Mouse (Mus musculus) myocyte (in vitro differentiated cells): ENCODE measurements around the gene Wee2. TPM values are rescaled to one million over a fixed set of nuclear protein-coding genes. Genes with fewer than 3 reads are reported as not detected.

Source experiments
- H3K27me3 ChIP-seq: one replicate; pipeline ENCODE4 v1.6.1; 2011; ENCODE audit not compliant: control insufficient read depth, insufficient read depth, insufficient read length
- H3K36me3 ChIP-seq: one replicate; pipeline ENCODE4 v1.6.1; 2011; ENCODE audit not compliant: control insufficient read depth, insufficient read depth
- H3K4me2 ChIP-seq: one replicate; pipeline ENCODE4 v1.6.1; 2011; ENCODE audit warnings: low read depth, control low read depth
- H3K4me3 ChIP-seq: one replicate; pipeline ENCODE4 v1.5.1; 2011; ENCODE audit warnings: mild to moderate bottlenecking, control low read depth, moderate library complexity
- H3K79me2 ChIP-seq: one replicate; pipeline ENCODE4 v1.6.1; 2011; ENCODE audit not compliant: control insufficient read depth, insufficient read depth
- H3ac ChIP-seq: one replicate; pipeline ENCODE4 v1.6.1; 2011; ENCODE audit not compliant: control insufficient read depth, insufficient read length
- CEBPB ChIP-seq: IDR thresholded peaks from 2 replicates; pipeline ENCODE4 v1.6.1; 2011; ENCODE audit warnings: mild to moderate bottlenecking, moderate library complexity; ENCODE audit not compliant: poor library complexity, insufficient read depth, severe bottlenecking
- E2F4 ChIP-seq: IDR thresholded peaks from one replicate; pipeline ENCODE4 v1.6.1; 2011; ENCODE audit warnings: mild to moderate bottlenecking, control low read depth, moderate library complexity; ENCODE audit not compliant: insufficient read depth
- MAX ChIP-seq: IDR thresholded peaks from one replicate; pipeline ENCODE4 v1.6.1; 2011; ENCODE audit warnings: low read depth, mild to moderate bottlenecking, control low read depth
- MYOD1 ChIP-seq, 3 experiments: IDR thresholded peaks; one replicate each; pipeline ENCODE4 v1.6.1; 2011; ENCODE audit warnings: control low read depth in 2 of 3, low read depth in 2 of 3, mild to moderate bottlenecking in 2 of 3, moderate library complexity in 1 of 3; ENCODE audit not compliant: insufficient read length in 2 of 3, control insufficient read depth in 1 of 3
- MYOG ChIP-seq, 3 experiments: IDR thresholded peaks; one replicate each; pipeline ENCODE4 v1.6.1; 2011; ENCODE audit warnings: control low read depth in 2 of 3, low read depth in 2 of 3, mild to moderate bottlenecking in 2 of 3; ENCODE audit not compliant: insufficient read length in 2 of 3, control insufficient read depth in 1 of 3, insufficient read depth in 1 of 3
- POLR2A ChIP-seq: IDR thresholded peaks from one replicate; pipeline ENCODE4 v1.6.1; 2011; ENCODE audit warnings: low read depth, mild to moderate bottlenecking, control low read depth, moderate library complexity; ENCODE audit not compliant: insufficient read length
- POLR2AphosphoS2 ChIP-seq: IDR thresholded peaks from one replicate; pipeline ENCODE4 v1.6.1; 2011; ENCODE audit warnings: low read depth, control low read depth; ENCODE audit not compliant: insufficient read length
- REST ChIP-seq: IDR thresholded peaks from one replicate; pipeline ENCODE4 v1.6.1; 2011; ENCODE audit warnings: mild to moderate bottlenecking, control low read depth, moderate library complexity; ENCODE audit not compliant: insufficient read depth, insufficient read length
- SRF ChIP-seq: IDR thresholded peaks from one replicate; pipeline ENCODE4 v1.6.1; 2011; ENCODE audit warnings: low read depth; ENCODE audit not compliant: control insufficient read depth, insufficient read length
- TCF12 ChIP-seq: IDR thresholded peaks from one replicate; pipeline ENCODE4 v1.6.1; 2011; ENCODE audit warnings: mild to moderate bottlenecking, control low read depth; ENCODE audit not compliant: poor library complexity, insufficient read depth, severe bottlenecking
- TCF3 ChIP-seq: IDR thresholded peaks from one replicate; pipeline ENCODE4 v1.6.1; 2011; ENCODE audit warnings: low read depth, control low read depth; ENCODE audit not compliant: insufficient read length
- USF1 ChIP-seq: IDR thresholded peaks from one replicate; pipeline ENCODE4 v1.6.1; 2011; ENCODE audit warnings: low read depth, mild to moderate bottlenecking, control low read depth, moderate library complexity
- polyA plus RNA-seq: library from polyadenylated mRNA; unstranded; fragments of >200 nt; fragmentation: generic; extraction: Trizol; gene quantifications from one replicate; pipeline ENCODE4 v1.2.1, GENCODE M21; 2012; ENCODE audit warnings: missing spikeins

Wee2 gene
- polyA plus RNA-seq, 1 experiment, result not detected

- TF ChIP-seq CEBPB (no peak), MAX (no peak), POLR2A (no peak), MYOG (IDR thresholded peaks at IDR 0.05; ENCODE audit: control insufficient read depth in 1 of 3, insufficient read depth in 1 of 3, insufficient read length in 2 of 3, low read depth in 2 of 3) (no peak), SRF (no peak), REST (no peak), TCF3 (no peak), E2F4 (no peak), TCF12 (no peak)
- no peak overlapping the region for H3K4me3 ChIP-seq
These were observed 17.8 kb upstream of the Wee2 start for GRCm38 (mm10) chr6:40421099-40421498.

DNA sequence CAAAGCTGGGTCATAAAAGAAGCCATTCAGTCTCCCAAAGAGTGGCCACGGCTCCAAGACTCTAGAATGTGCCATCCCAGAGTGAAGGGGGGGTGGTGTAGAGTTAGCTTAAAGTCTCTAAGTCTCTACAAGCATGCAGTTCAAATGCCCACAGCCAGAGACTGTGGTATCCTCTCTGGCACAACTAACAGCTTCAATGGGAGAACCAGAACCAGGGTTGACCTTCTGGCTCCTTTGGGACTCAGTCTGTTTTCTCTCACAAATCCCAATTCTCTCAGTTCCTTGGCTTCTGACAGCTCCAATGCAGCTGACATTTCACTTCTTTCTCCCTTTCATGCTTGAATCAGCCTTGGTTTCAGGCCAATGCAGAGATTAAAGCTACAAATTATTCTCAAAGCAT, 15.9 kb upstream of the Wee2 start:
- Histone ChIP-seq H3K4me2 (no peak overlapping the region), H3K79me2 (no peaks in the 10 kb centered on the region), H3K36me3 (no peaks in the 10 kb centered on the region), H3ac (no peak overlapping the region), H3K27me3 (no peaks in the 10 kb centered on the region), H3K4me3 (no peak overlapping the region)
- no peak for TF ChIP-seq REST
- TF ChIP-seq POLR2AphosphoS2, result no peak
- no peak for TF ChIP-seq POLR2A
- no peak for TF ChIP-seq MAX
- no peak for TF ChIP-seq TCF3
- TF ChIP-seq SRF, result no peak
- TF ChIP-seq USF1, result no peak
- TF ChIP-seq MYOD1 (IDR thresholded peaks at IDR 0.05; ENCODE audit: control insufficient read depth in 1 of 3, insufficient read length in 2 of 3, low read depth in 2 of 3), result no peak
- no peak for TF ChIP-seq CEBPB
- TF ChIP-seq MYOG (IDR thresholded peaks at IDR 0.05; ENCODE audit: control insufficient read depth in 1 of 3, insufficient read depth in 1 of 3, insufficient read length in 2 of 3, low read depth in 2 of 3), result no peak
- TF ChIP-seq TCF12, result no peak
- no peak for TF ChIP-seq E2F4

More at GRCm38 (mm10) chr6:40421099-40421498, 17.8 kb upstream of the Wee2 start:
- H3K79me2 ChIP-seq, result no peaks in the 10 kb centered on the region
- H3ac ChIP-seq, result no peak overlapping the region
- no peaks in the 10 kb centered on the region for H3K36me3 ChIP-seq
- H3K4me2 ChIP-seq, result no peak overlapping the region
- no peaks in the 10 kb centered on the region for H3K27me3 ChIP-seq

GRCm38 (mm10) chr6:40423774-40424173, 15.1 kb upstream of the Wee2 start:
- Histone ChIP-seq H3K27me3 (no peaks in the 10 kb centered on the region), H3K79me2 (no peaks in the 10 kb centered on the region), H3ac (no peak overlapping the region), H3K36me3 (no peaks in the 10 kb centered on the region), H3K4me3 (no peak overlapping the region), H3K4me2 (no peak overlapping the region)
- TF ChIP-seq TCF3 (no peak), MYOG (IDR thresholded peaks at IDR 0.05; ENCODE audit: control insufficient read depth in 1 of 3, insufficient read depth in 1 of 3, insufficient read length in 2 of 3, low read depth in 2 of 3) (no peak), MAX (no peak), MYOD1 (IDR thresholded peaks at IDR 0.05; ENCODE audit: control insufficient read depth in 1 of 3, insufficient read length in 2 of 3, low read depth in 2 of 3) (no peak), E2F4 (no peak), USF1 (no peak), CEBPB (no peak), TCF12 (no peak), REST (no peak)

DNA sequence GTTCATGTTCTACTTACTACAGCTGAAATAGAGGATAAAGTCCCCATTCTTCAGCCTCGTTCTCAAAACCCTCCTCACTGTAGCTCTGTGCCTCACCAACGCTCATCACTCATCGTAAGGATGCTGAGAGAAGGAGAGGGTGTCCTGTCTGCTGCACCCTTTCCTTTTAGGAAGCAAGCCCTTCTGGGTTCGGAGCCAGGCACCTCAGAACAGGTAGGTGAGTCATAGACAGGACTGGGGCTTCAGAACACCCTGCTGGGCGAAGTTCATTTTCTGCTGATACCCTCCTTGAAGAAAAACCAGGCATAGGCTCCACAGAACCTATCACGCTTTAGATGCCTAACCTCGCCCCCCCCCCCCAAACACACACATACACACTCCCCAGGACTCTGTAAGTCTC, 11.4 kb upstream of the Wee2 start:
- Histone ChIP-seq H3K79me2 (no peaks in the 10 kb centered on the region), H3K4me2 (no peak overlapping the region), H3K4me3 (no peak overlapping the region), H3K36me3 (no peaks in the 10 kb centered on the region), H3K27me3 (no peaks in the 10 kb centered on the region), H3ac (no peak overlapping the region)
- no peak for TF ChIP-seq TCF12

DNA sequence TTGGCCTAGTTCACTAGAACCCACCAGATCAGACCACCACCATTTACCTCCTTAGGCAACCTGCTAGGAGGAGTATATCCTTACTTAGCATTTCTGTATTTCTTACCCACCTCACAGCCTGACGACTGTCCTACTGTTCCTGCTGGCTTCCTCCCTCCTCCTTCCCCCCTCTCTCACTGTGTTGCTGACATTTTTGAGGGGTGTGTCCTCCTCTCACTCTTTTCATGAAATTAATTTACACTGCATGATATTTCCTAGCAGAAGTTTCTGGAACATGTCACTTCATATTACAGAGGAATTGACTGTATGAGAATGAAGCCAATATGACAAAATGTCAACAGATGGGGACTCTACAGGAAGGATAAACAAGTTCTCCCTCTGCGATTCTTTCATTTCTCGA, 10.2 kb upstream of the Wee2 start:
- Histone ChIP-seq H3K27me3 (no peaks in the 10 kb centered on the region), H3K36me3 (no peaks in the 10 kb centered on the region), H3K4me2 (no peak overlapping the region), H3K79me2 (no peaks in the 10 kb centered on the region), H3ac (no peak overlapping the region), H3K4me3 (no peak overlapping the region)
- no peak for TF ChIP-seq POLR2A
- TF ChIP-seq TCF3, result no peak
- no peak for TF ChIP-seq MYOD1 (IDR thresholded peaks at IDR 0.05; ENCODE audit: control insufficient read depth in 1 of 3, insufficient read length in 2 of 3, low read depth in 2 of 3)
- no peak for TF ChIP-seq MYOG (IDR thresholded peaks at IDR 0.05; ENCODE audit: control insufficient read depth in 1 of 3, insufficient read depth in 1 of 3, insufficient read length in 2 of 3, low read depth in 2 of 3)
- no peak for TF ChIP-seq POLR2AphosphoS2
- no peak for TF ChIP-seq TCF12
- TF ChIP-seq USF1, result no peak
- TF ChIP-seq SRF, result no peak
- TF ChIP-seq REST, result no peak
- no peak for TF ChIP-seq CEBPB
